Mouse (Mus musculus) MEL (cell line): ENCODE measurements around the gene Wnt3. TPM values are rescaled to one million over a fixed set of nuclear protein-coding genes. Genes with fewer than 3 reads are reported as not detected.

ENCODE experiments used
- DNase-seq: peaks from one replicate; pipeline ENCODE4 v3.0.0; 2011; ENCODE audit warnings: low read depth, low spot score
- H3K27ac ChIP-seq: 2 replicates; pipeline ENCODE4 v1.5.1; 2012; ENCODE audit warnings: low read depth, mild to moderate bottlenecking, control low read depth, low read length, moderate library complexity; ENCODE audit not compliant: control insufficient read depth
- H3K27me3 ChIP-seq, 2 experiments: fragments of 150-350 bp in 1 of 2; sonication (generic) in 1 of 2; 2 replicates each; pipeline ENCODE4 v1.6.1; 2012; ENCODE audit warnings: low read length in 2 of 2, mild to moderate bottlenecking in 2 of 2, improper control_type of control experiment in 1 of 2, moderate library complexity in 1 of 2; ENCODE audit not compliant: insufficient read depth in 2 of 2, control insufficient read depth in 1 of 2
- H3K36me3 ChIP-seq, 2 experiments: 2 replicates each; pipeline ENCODE4 v1.6.1; 2012 to 2014; ENCODE audit warnings: low read length in 2 of 2, improper control_type of control experiment in 1 of 2, inconsistent platforms in 1 of 2, mild to moderate bottlenecking in 1 of 2; ENCODE audit not compliant: insufficient read depth in 2 of 2, control insufficient read depth in 1 of 2
- H3K4me1 ChIP-seq, 2 experiments: fragments of 150-350 bp in 1 of 2; sonication (generic) in 1 of 2; 2 replicates each; pipeline ENCODE4 v1.6.1; 2012; ENCODE audit warnings: low read length in 2 of 2, improper control_type of control experiment in 1 of 2, mild to moderate bottlenecking in 1 of 2; ENCODE audit not compliant: insufficient read depth in 2 of 2, control insufficient read depth in 1 of 2
- H3K4me3 ChIP-seq, 2 experiments: fragments of 150-350 bp in 1 of 2; sonication (generic) in 1 of 2; 2 replicates each; pipeline ENCODE4 v1.5.1; 2012; ENCODE audit warnings: low read depth in 2 of 2, low read length in 2 of 2, mild to moderate bottlenecking in 2 of 2, moderate library complexity in 2 of 2, control low read depth in 1 of 2, improper control_type of control experiment in 1 of 2; ENCODE audit not compliant: control insufficient read depth in 1 of 2, insufficient read depth in 1 of 2
- H3K79me2 ChIP-seq: 2 replicates; pipeline ENCODE4 v1.6.1; 2012; ENCODE audit warnings: mild to moderate bottlenecking, low read length, moderate library complexity; ENCODE audit not compliant: control insufficient read depth, poor library complexity, insufficient read depth
- H3K9ac ChIP-seq: 2 replicates; pipeline ENCODE4 v1.6.1; 2012; ENCODE audit warnings: low read depth, mild to moderate bottlenecking, control low read depth, low read length, moderate library complexity; ENCODE audit not compliant: control insufficient read depth, poor library complexity, severe bottlenecking
- H3K9me3 ChIP-seq: fragments of 150-350 bp; sonication (generic); replicated peaks from 2 replicates; pipeline ENCODE4 v1.6.1; 2012; ENCODE audit warnings: mild to moderate bottlenecking, low read length, improper control_type of control experiment, moderate library complexity; ENCODE audit not compliant: insufficient read depth
- ELF1 ChIP-seq: IDR thresholded peaks from 2 replicates; pipeline ENCODE4 v1.6.1; 2014; ENCODE audit warnings: low read depth, mild to moderate bottlenecking, inconsistent platforms, low read length, improper control_type of control experiment, moderate library complexity
- EP300 ChIP-seq, 2 experiments: IDR thresholded peaks; 2 replicates each; pipeline ENCODE4 v1.6.1; 2011; ENCODE audit warnings: improper control_type of control experiment in 2 of 2, low read length in 2 of 2, low read depth in 1 of 2, mild to moderate bottlenecking in 1 of 2
- GABPA ChIP-seq: IDR thresholded peaks from 2 replicates; pipeline ENCODE4 v1.6.1; 2012; ENCODE audit warnings: low read depth, mild to moderate bottlenecking, inconsistent platforms, low read length, improper control_type of control experiment, moderate library complexity
- GATA1 ChIP-seq: IDR thresholded peaks from 2 replicates; pipeline ENCODE4 v1.6.1; 2011; ENCODE audit warnings: low read depth, low read length, improper control_type of control experiment
- HCFC1 ChIP-seq: IDR thresholded peaks from 2 replicates; pipeline ENCODE4 v1.6.1; 2012; ENCODE audit warnings: low read depth, mild to moderate bottlenecking, inconsistent platforms, low read length, improper control_type of control experiment, moderate library complexity
- JUND ChIP-seq: IDR thresholded peaks from 2 replicates; pipeline ENCODE4 v1.6.1; 2011; ENCODE audit warnings: low read depth, mild to moderate bottlenecking, improper control_type of control experiment, low read length
- MAFK ChIP-seq: IDR thresholded peaks from 2 replicates; pipeline ENCODE4 v1.6.1; 2011; ENCODE audit warnings: low read depth, mild to moderate bottlenecking, low read length, improper control_type of control experiment, borderline replicate concordance
- MAZ ChIP-seq: IDR thresholded peaks from 2 replicates; pipeline ENCODE4 v1.6.1; 2012; ENCODE audit warnings: low read depth, mild to moderate bottlenecking, inconsistent platforms, low read length, improper control_type of control experiment
- MEF2A ChIP-seq: IDR thresholded peaks from 2 replicates; pipeline ENCODE4 v1.6.1; 2014; ENCODE audit warnings: low read depth, mild to moderate bottlenecking, inconsistent platforms, low read length, improper control_type of control experiment; ENCODE audit not compliant: poor library complexity, insufficient replicate concordance, severe bottlenecking; ENCODE audit errors: extremely low read depth
- MXI1 ChIP-seq: IDR thresholded peaks from 2 replicates; pipeline ENCODE4 v1.6.1; 2011; ENCODE audit warnings: mild to moderate bottlenecking, low read depth, low read length, improper control_type of control experiment
- MYC ChIP-seq: IDR thresholded peaks from 2 replicates; pipeline ENCODE4 v1.6.1; 2011; ENCODE audit warnings: low read depth, mild to moderate bottlenecking, low read length, improper control_type of control experiment, moderate library complexity
- NELFE ChIP-seq: IDR thresholded peaks from 2 replicates; pipeline ENCODE4 v1.6.1; 2011; ENCODE audit warnings: low read depth, low read length, improper control_type of control experiment
- NRF1 ChIP-seq: IDR thresholded peaks from 2 replicates; pipeline ENCODE4 v1.6.1; 2014; ENCODE audit warnings: low read depth, mild to moderate bottlenecking, inconsistent platforms, low read length, improper control_type of control experiment, moderate library complexity; ENCODE audit not compliant: poor library complexity, insufficient read depth, severe bottlenecking
- POLR2A ChIP-seq, 2 experiments: IDR thresholded peaks; 2 replicates each; pipeline ENCODE4 v1.6.1; 2011 to 2012; ENCODE audit warnings: low read length in 2 of 2, mild to moderate bottlenecking in 2 of 2, control low read depth in 1 of 2, improper control_type of control experiment in 1 of 2, low read depth in 1 of 2, moderate library complexity in 1 of 2; ENCODE audit not compliant: control insufficient read depth in 1 of 2, insufficient read depth in 1 of 2, poor library complexity in 1 of 2
- RAD21 ChIP-seq: IDR thresholded peaks from 2 replicates; pipeline ENCODE4 v1.6.1; 2011; ENCODE audit warnings: mild to moderate bottlenecking, low read depth, low read length, improper control_type of control experiment
- SIN3A ChIP-seq: IDR thresholded peaks from 2 replicates; pipeline ENCODE4 v1.6.1; 2012; ENCODE audit warnings: low read length, improper control_type of control experiment, inconsistent platforms
- TAL1 ChIP-seq: IDR thresholded peaks from 2 replicates; pipeline ENCODE4 v1.6.1; 2012; ENCODE audit warnings: mild to moderate bottlenecking, inconsistent platforms, low read length, moderate library complexity, mixed read lengths
- TCF12 ChIP-seq: IDR thresholded peaks from 2 replicates; pipeline ENCODE4 v1.6.1; 2014; ENCODE audit warnings: low read depth, mild to moderate bottlenecking, inconsistent platforms, low read length, improper control_type of control experiment, moderate library complexity
- UBTF ChIP-seq: IDR thresholded peaks from 2 replicates; pipeline ENCODE4 v1.6.1; 2012; ENCODE audit warnings: low read depth, mild to moderate bottlenecking, inconsistent platforms, low read length, improper control_type of control experiment, moderate library complexity, borderline replicate concordance; ENCODE audit not compliant: insufficient read depth
- USF2 ChIP-seq, 2 experiments: IDR thresholded peaks; 2 replicates each; pipeline ENCODE4 v1.6.1; 2011 to 2012; ENCODE audit warnings: improper control_type of control experiment in 2 of 2, low read length in 2 of 2, borderline replicate concordance in 1 of 2, inconsistent platforms in 1 of 2, low read depth in 1 of 2, mild to moderate bottlenecking in 1 of 2; ENCODE audit not compliant: insufficient read depth in 1 of 2
- ZKSCAN1 ChIP-seq: IDR thresholded peaks from 2 replicates; pipeline ENCODE4 v1.6.1; 2012; ENCODE audit warnings: low read depth, mild to moderate bottlenecking, inconsistent platforms, low read length, improper control_type of control experiment, moderate library complexity
- ZMIZ1 ChIP-seq: IDR thresholded peaks from 2 replicates; pipeline ENCODE4 v1.6.1; 2012; ENCODE audit warnings: low read depth, mild to moderate bottlenecking, inconsistent platforms, low read length, improper control_type of control experiment, moderate library complexity
- ZNF384 ChIP-seq: IDR thresholded peaks from 2 replicates; pipeline ENCODE4 v1.6.1; 2012; ENCODE audit warnings: low read depth, mild to moderate bottlenecking, inconsistent platforms, low read length, improper control_type of control experiment
- polyA plus RNA-seq, 2 experiments: library from polyadenylated mRNA; stranded (reverse) in 1 of 2; unstranded in 1 of 2; fragments of >175 nt in 1 of 2; fragments of >200 nt in 1 of 2; gene quantifications; 2 replicates each; pipeline versions ENCODE4 v1.2.1 to v1.2.4; 2012; ENCODE audit warnings: low replicate concordance in 2 of 2, low read depth in 1 of 2; ENCODE audit not compliant: insufficient read length in 2 of 2, insufficient read depth in 1 of 2, missing spikeins in 1 of 2
- total RNA-seq: library from RNA; depleted of rRNA; stranded (reverse); fragments of 300-350 nt; gene quantifications from 2 replicates; pipeline ENCODE4 v1.2.3, GENCODE M21; 2012

Gene Wnt3
- total and polyA plus RNA-seq, 3 experiments: not detected

DNA sequence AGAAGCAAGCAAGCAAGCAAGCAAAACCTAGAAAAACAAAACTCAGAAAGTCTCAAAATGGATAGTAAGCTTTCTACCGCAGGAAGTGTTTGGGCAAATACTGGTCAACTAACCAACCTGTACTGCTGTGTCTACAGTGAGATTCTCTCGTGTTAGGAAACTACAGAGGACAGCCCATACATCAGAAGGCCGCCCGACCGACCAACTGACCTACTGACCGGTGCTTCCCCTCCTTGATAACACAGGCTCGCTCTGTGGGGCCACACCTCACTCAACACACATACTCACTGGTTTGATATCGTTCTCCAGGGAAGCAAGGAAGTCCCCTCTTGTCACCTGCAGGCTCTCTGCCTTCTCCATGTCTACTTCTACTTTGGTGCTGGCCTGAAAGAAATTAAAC is 89.0 kb downstream of the Wnt3 start:
- no peaks in the 10 kb centered on the region for H3K79me2 ChIP-seq
- no peak for DNase-seq
- H3K27me3 ChIP-seq: no peaks in the 10 kb centered on the region
- peaks cover 0 to 26% of the 10 kb centered on the region in 2 experiments for H3K36me3 ChIP-seq
- peaks cover 17 to 23% of the 10 kb centered on the region in 2 experiments for H3K4me1 ChIP-seq
- no peak overlapping the region for H3K4me3 ChIP-seq
- no peak for TF ChIP-seq UBTF
- TF ChIP-seq ZMIZ1: no peak
- no peak for TF ChIP-seq GATA1
- no peak for TF ChIP-seq NRF1
- no peak for TF ChIP-seq USF2 (IDR thresholded peaks at IDR 0.05; ENCODE audit: borderline replicate concordance in 1 of 2, insufficient read depth in 1 of 2, low read depth in 1 of 2, low read length in 2 of 2)
- TF ChIP-seq TAL1: no peak
- no peak for TF ChIP-seq EP300 (IDR thresholded peaks at IDR 0.05; ENCODE audit: low read depth in 1 of 2, low read length in 2 of 2)
- no peak overlapping the region for H3K9ac ChIP-seq
- no peak overlapping the region for H3K27ac ChIP-seq
- no peaks in the 10 kb centered on the region for H3K9me3 ChIP-seq

DNA sequence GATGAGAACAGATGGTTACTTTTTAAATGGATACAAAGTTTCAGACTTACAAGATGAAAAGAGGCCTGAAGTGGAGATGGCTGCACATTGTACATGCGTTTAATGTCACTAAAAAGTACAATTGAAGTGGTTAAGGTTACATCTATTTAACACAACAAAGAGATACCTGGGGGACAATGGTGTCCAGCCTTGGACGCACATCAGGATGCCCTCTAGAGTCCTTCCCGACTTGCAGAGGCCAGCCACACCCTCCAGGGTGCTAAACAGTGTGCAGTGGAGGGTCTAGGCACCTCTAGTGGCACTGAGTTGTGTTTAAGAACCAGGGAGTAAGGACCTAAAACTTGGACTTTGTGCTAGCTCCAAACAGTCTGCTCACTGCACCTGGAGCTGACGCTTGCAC is 90.5 kb downstream of the Wnt3 start:
- no peak for DNase-seq
- Histone ChIP-seq H3K9me3 (no peaks in the 10 kb centered on the region), H3K4me3 (no peak overlapping the region), H3K4me1 (peaks cover 10% of the 10 kb centered on the region in 2 experiments), H3K27me3 (no peaks in the 10 kb centered on the region), H3K36me3 (peaks cover 0 to 14% of the 10 kb centered on the region in 2 experiments), H3K27ac (no peak overlapping the region), H3K9ac (no peak overlapping the region), H3K79me2 (no peaks in the 10 kb centered on the region)
- no peak for TF ChIP-seq POLR2A (IDR thresholded peaks at IDR 0.05; ENCODE audit: control insufficient read depth in 1 of 2, insufficient read depth in 1 of 2, low read depth in 1 of 2, low read length in 2 of 2, poor library complexity in 1 of 2)
- TF ChIP-seq TCF12: no peak

GRCm38 (mm10) chr11:103865346-103865745 is 91.4 kb downstream of the Wnt3 start:
- no peak overlapping the region for H3K4me3 ChIP-seq
- TF ChIP-seq JUND (no peak), NELFE (no peak), RAD21 (no peak), ZNF384 (no peak), GATA1 (no peak), MAFK (no peak), USF2 (IDR thresholded peaks at IDR 0.05; ENCODE audit: borderline replicate concordance in 1 of 2, insufficient read depth in 1 of 2, low read depth in 1 of 2, low read length in 2 of 2) (no peak), MXI1 (no peak), MAZ (no peak), MYC (no peak), TAL1 (no peak), GABPA (no peak), SIN3A (no peak), ZKSCAN1 (no peak), TCF12 (no peak), UBTF (no peak), HCFC1 (no peak), NRF1 (no peak), ELF1 (no peak), MEF2A (no peak)
- no peak overlapping the region for H3K9ac ChIP-seq
- no peak for DNase-seq
- no peaks in the 10 kb centered on the region for H3K9me3 ChIP-seq
- no peaks in the 10 kb centered on the region for H3K79me2 ChIP-seq
- peaks cover 0 to 6% of the 10 kb centered on the region in 2 experiments for H3K36me3 ChIP-seq
- H3K27me3 ChIP-seq: no peaks in the 10 kb centered on the region
- peaks cover 4% of the 10 kb centered on the region in 2 experiments; a peak in 2 of 4 replicates for H3K4me1 ChIP-seq
- no peak overlapping the region for H3K27ac ChIP-seq
